13 mouse cellular contexts compared by ENCODE assay signal in the genomic region with DNA sequence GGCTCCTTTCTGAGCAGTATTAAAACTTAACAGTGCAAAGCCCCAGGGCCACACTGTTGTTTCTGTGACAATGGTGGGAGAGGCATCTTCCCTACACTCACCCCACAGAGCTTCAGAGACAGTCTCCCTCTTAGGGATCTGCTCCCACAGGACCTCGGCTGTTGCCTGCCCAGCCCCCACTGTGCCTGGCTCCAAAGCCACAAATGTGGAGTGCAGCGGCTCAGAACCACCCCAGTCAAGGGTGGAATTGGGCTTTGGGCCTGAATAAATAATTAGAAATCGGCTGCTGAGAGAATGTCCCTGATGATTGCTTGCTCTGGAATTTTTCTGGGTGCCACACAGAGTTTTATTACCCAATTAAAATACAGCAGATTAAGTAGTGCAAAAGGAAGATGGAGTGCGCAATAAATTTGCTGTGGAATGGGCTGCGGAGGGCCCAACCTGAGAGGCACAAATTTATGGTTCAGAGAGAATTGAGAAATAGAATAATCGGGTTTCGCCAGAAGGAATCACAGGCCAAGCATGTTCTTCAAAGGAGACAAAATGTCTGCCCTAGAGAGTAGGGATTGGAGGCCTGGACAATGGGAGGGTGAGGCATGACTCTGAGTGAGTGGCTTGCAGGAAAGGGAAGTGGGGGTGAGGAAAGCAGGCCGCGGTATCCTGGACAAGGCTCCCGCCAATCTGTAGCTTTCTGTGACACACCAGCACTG. TPM values are rescaled to one million over a fixed set of nuclear protein-coding genes. Genes with fewer than 3 reads are reported as not detected.
DNase-seq lines count a peak whose midpoint lies in the region; ATAC-seq and TF ChIP-seq lines count a peak whose summit lies in the region.
"Had no signal": no experiment of that assay in that cellular context is flagged by ENCODE, and none has a peak within 500 bp of the region (broad histone marks: within the 10 kb centered on the region; RNA-seq: fewer than 3 reads in every experiment).

No protein-coding gene starts in this region.

- TF ChIP-seq CTCF in heart, adult 2 months (IDR thresholded peaks at IDR 0.05): no peak

- H3K9ac ChIP-seq in liver, embryonic 13.5 days: no peak overlapping the region
- no peak overlapping the region for H3K9ac ChIP-seq in liver, embryonic 11.5 days (ENCODE audit: low read depth, low read length)
- H3K9ac ChIP-seq in kidney, embryonic 14.5 days (ENCODE audit: low read depth, low read length): no peak overlapping the region
- H3K9ac ChIP-seq in limb, embryonic 14.5 days (ENCODE audit: low read depth, low read length, severe bottlenecking): no peak overlapping the region
- H3K9ac ChIP-seq in heart, adult 2 months (ENCODE audit: low read depth, low read length): no peak overlapping the region
- H3K9ac ChIP-seq: embryonic facial prominence, embryonic 12.5 days; forebrain, embryonic 15.5 days; midbrain, embryonic 12.5 days had no signal

- intact Hi-C loops in heart, adult 2 months (cut with DNase I): no loop called here

- H3K4me3 ChIP-seq in liver, embryonic 13.5 days (replicated peaks): no peak overlapping the region
- H3K4me3 ChIP-seq in liver, embryonic 11.5 days (ENCODE audit: low read depth, low read length): no peak overlapping the region
- no peak overlapping the region for H3K4me3 ChIP-seq in kidney, embryonic 14.5 days (ENCODE audit: low read length)
- H3K4me3 ChIP-seq in limb, embryonic 14.5 days (replicated peaks; ENCODE audit: low read length): no peak overlapping the region
- no peak overlapping the region for H3K4me3 ChIP-seq in heart, adult 2 months
- H3K4me3 ChIP-seq: embryonic facial prominence, embryonic 12.5 days; forebrain, embryonic 15.5 days; midbrain, embryonic 12.5 days had no signal

- TF ChIP-seq EP300 in heart, adult 2 months (IDR thresholded peaks at IDR 0.05; ENCODE audit: insufficient read depth, low read depth, low read length): no peak

- no peaks in the 10 kb centered on the region for H3K27me3 ChIP-seq in liver, embryonic 13.5 days
- H3K27me3 ChIP-seq in liver, embryonic 11.5 days (replicated peaks; ENCODE audit: control insufficient read depth, insufficient read depth, low read length): no peaks in the 10 kb centered on the region
- no peaks in the 10 kb centered on the region for H3K27me3 ChIP-seq in kidney, embryonic 14.5 days (ENCODE audit: control insufficient read depth, insufficient read depth, low read length)
- H3K27me3 ChIP-seq in limb, embryonic 14.5 days (ENCODE audit: control insufficient read depth, insufficient read depth, low read length): no peaks in the 10 kb centered on the region
- H3K27me3 ChIP-seq in heart, adult 2 months (ENCODE audit: control insufficient read depth, insufficient read depth, low read length): no peaks in the 10 kb centered on the region
- H3K27me3 ChIP-seq: embryonic facial prominence, embryonic 12.5 days; forebrain, embryonic 15.5 days; midbrain, embryonic 12.5 days had no signal

- no peak for DNase-seq in liver, embryonic 13.5 days
- DNase-seq in liver, embryonic 11.5 days (ENCODE audit: low spot score): no peak
- DNase-seq in NIH3T3 (ENCODE audit: low read depth): peak; percentile 59
- DNase-seq in limb, embryonic 14.5 days (ENCODE audit: low spot score): peak; percentile 25
- no peak for DNase-seq in heart, adult 2 months
- no peak for DNase-seq in adrenal gland, postnatal 10 days
- DNase-seq in cerebellum, adult 11-12 months: no peak
- DNase-seq: cerebellum, adult 2 months; spleen, adult 18-20 months had no signal

- peaks cover 78% of the 10 kb centered on the region for H3K4me1 ChIP-seq in liver, embryonic 13.5 days (replicated peaks)
- peaks cover 15% of the 10 kb centered on the region for H3K4me1 ChIP-seq in liver, embryonic 11.5 days (replicated peaks; ENCODE audit: control insufficient read depth, insufficient read depth, low read length)
- H3K4me1 ChIP-seq in kidney, embryonic 14.5 days (ENCODE audit: control insufficient read depth, insufficient read depth, low read length): peaks cover 9% of the 10 kb centered on the region; the same call in 1 of the 2 replicates
- H3K4me1 ChIP-seq in limb, embryonic 14.5 days (ENCODE audit: control insufficient read depth, insufficient read depth, low read length): 0 out of 2 replicates have a peak, but pooled peaks cover 5% of the 10 kb centered on the region
- H3K4me1 ChIP-seq in heart, adult 2 months (ENCODE audit: control insufficient read depth, insufficient read depth, low read length): no peaks in the 10 kb centered on the region
- H3K4me1 ChIP-seq: midbrain, embryonic 12.5 days had no signal

- no peak for TF ChIP-seq POLR2A in limb, embryonic 14.5 days (IDR thresholded peaks at IDR 0.05; ENCODE audit: borderline replicate concordance, extremely low read depth, insufficient read depth, insufficient read length)
- no peak for TF ChIP-seq POLR2A in heart, adult 2 months (IDR thresholded peaks at IDR 0.05; ENCODE audit: insufficient read depth, low read depth, low read length)

- H3K36me3 ChIP-seq in liver, embryonic 13.5 days: peaks cover 7% of the 10 kb centered on the region; the same call in 1 of the 2 replicates
- H3K36me3 ChIP-seq in liver, embryonic 11.5 days (ENCODE audit: control insufficient read depth, insufficient read depth, low read length): no peaks in the 10 kb centered on the region
- H3K36me3 ChIP-seq in kidney, embryonic 14.5 days (ENCODE audit: control insufficient read depth, insufficient read depth, low read length): no peaks in the 10 kb centered on the region
- H3K36me3 ChIP-seq in limb, embryonic 14.5 days (ENCODE audit: control insufficient read depth, insufficient read depth, low read length): no peaks in the 10 kb centered on the region
- H3K36me3 ChIP-seq in heart, adult 2 months (ENCODE audit: control insufficient read depth, insufficient read depth, low read length): no peaks in the 10 kb centered on the region
- H3K36me3 ChIP-seq: embryonic facial prominence, embryonic 12.5 days; forebrain, embryonic 15.5 days; midbrain, embryonic 12.5 days had no signal

- no peaks in the 10 kb centered on the region; the same call in 1 of the 2 replicates for H3K9me3 ChIP-seq in liver, embryonic 13.5 days (replicated peaks)
- no peaks in the 10 kb centered on the region for H3K9me3 ChIP-seq in liver, embryonic 11.5 days (ENCODE audit: control insufficient read depth, low read length)
- H3K9me3 ChIP-seq in kidney, embryonic 14.5 days (ENCODE audit: control insufficient read depth, low read length): no peaks in the 10 kb centered on the region
- no peaks in the 10 kb centered on the region for H3K9me3 ChIP-seq in limb, embryonic 14.5 days (ENCODE audit: control insufficient read depth, low read length)
- H3K9me3 ChIP-seq: embryonic facial prominence, embryonic 12.5 days; forebrain, embryonic 15.5 days; midbrain, embryonic 12.5 days had no signal

- WGBS in liver, embryonic 13.5 days (ENCODE audit: insufficient replicate concordance): 81% methylated on average over 10 of the region's 10 CpGs
- WGBS in liver, embryonic 11.5 days: 87% methylated on average over 10 of the region's 10 CpGs
- WGBS in kidney, embryonic 14.5 days: 44% methylated on average over 10 of the region's 10 CpGs
- 51% methylated on average over 10 of the region's 10 CpGs for WGBS in limb, embryonic 14.5 days
- 74% methylated on average over 10 of the region's 10 CpGs for WGBS in heart, adult 2 months

- H3K27ac ChIP-seq in liver, embryonic 13.5 days: 0 out of 2 replicates have a peak overlapping the region, but pooled peaks have one; percentile 32
- no peak overlapping the region for H3K27ac ChIP-seq in liver, embryonic 11.5 days (ENCODE audit: low read depth, low read length)
- peak overlapping the region; percentile 59; the same call in 1 of the 2 replicates for H3K27ac ChIP-seq in kidney, embryonic 14.5 days (ENCODE audit: low read depth, low read length)
- no peak overlapping the region; the same call in 1 of the 2 replicates for H3K27ac ChIP-seq in limb, embryonic 14.5 days (replicated peaks; ENCODE audit: low read depth, low read length)
- no peak overlapping the region for H3K27ac ChIP-seq in heart, adult 2 months
- H3K27ac ChIP-seq: embryonic facial prominence, embryonic 12.5 days; forebrain, embryonic 15.5 days; midbrain, embryonic 12.5 days had no signal

- H3K4me2 ChIP-seq in liver, embryonic 13.5 days: no peak overlapping the region
- H3K4me2 ChIP-seq in liver, embryonic 11.5 days: no peak overlapping the region
- no peak overlapping the region for H3K4me2 ChIP-seq in kidney, embryonic 14.5 days (replicated peaks; ENCODE audit: low read depth, low read length)
- H3K4me2 ChIP-seq in limb, embryonic 14.5 days (replicated peaks; ENCODE audit: low read depth, low read length, severe bottlenecking): no peak overlapping the region
- H3K4me2 ChIP-seq: embryonic facial prominence, embryonic 12.5 days; forebrain, embryonic 15.5 days; midbrain, embryonic 12.5 days had no signal

- no peak for ATAC-seq in liver, embryonic 13.5 days (ENCODE audit: low read depth)
- no peak for ATAC-seq in liver, embryonic 11.5 days (replicated peaks; ENCODE audit: low FRiP score)
- peak; percentile 87 for ATAC-seq in kidney, embryonic 14.5 days (ENCODE audit: low FRiP score, low TSS enrichment)
- no peak for ATAC-seq in limb, embryonic 14.5 days (ENCODE audit: low FRiP score, low read depth)
- ATAC-seq: forebrain, embryonic 15.5 days had no signal

- no peaks in the 10 kb centered on the region for H3K79me2 ChIP-seq in heart, adult 2 months (replicated peaks; ENCODE audit: control insufficient read depth, insufficient read depth, low read length)

RNA-seq across cellular contexts. Expression of gene Cd24a, which starts 56.4 kb away (rescaled TPM):
- polyA plus RNA-seq in liver, embryonic 13.5 days (2015; fragmentation: Nextera tagmentation; extraction: Ambion mirVana): 899 and 1,125 TPM in 2 replicates
- polyA plus RNA-seq in liver, embryonic 11.5 days (2014; fragmentation: Nextera tagmentation; extraction: Ambion mirVana): 420 and 459 TPM in 2 replicates
- 609 and 623 TPM in 2 replicates for polyA plus RNA-seq in kidney, embryonic 14.5 days (2014; fragmentation: Nextera tagmentation; extraction: Ambion mirVana)
- polyA plus RNA-seq in limb, embryonic 14.5 days (2012; rRNA removed): 335 and 359 TPM in 2 replicates
- polyA plus RNA-seq in limb, embryonic 14.5 days (2014; fragmentation: Nextera tagmentation; extraction: Ambion mirVana): 268 and 314 TPM in 2 replicates
- 10 to 100 TPM in 1 of 2 experiments, 1 to 10 TPM in 1; 5.0 to 19.7 TPM for total RNA-seq in heart, adult 2 months (2021)
- polyA plus RNA-seq in heart, adult 2 months (2012; rRNA removed): 10.8 and 36.4 TPM in 2 replicates
- 10 to 100 TPM; 59.7 to 91.7 TPM for total RNA-seq in adrenal gland, postnatal 10 days (2021)

Comparison
In these comparisons a context has a peak if more than half of its experiments do, and no peak if none do; other contexts are left out.
1. H3K27ac ChIP-seq: peak in liver, embryonic 13.5 days (single experiment) and kidney, embryonic 14.5 days (single experiment); none in liver, embryonic 11.5 days (single experiment), limb, embryonic 14.5 days (single experiment) and heart, adult 2 months (single experiment).
2. DNase-seq: peak in NIH3T3 (single experiment) and limb, embryonic 14.5 days (single experiment); none in liver, embryonic 13.5 days (single experiment), liver, embryonic 11.5 days (single experiment), heart, adult 2 months (0 of 2), adrenal gland, postnatal 10 days (single experiment) and cerebellum, adult 11-12 months (single experiment).